Mouse (Mus musculus): ENCODE data around the gene Hba-a1. TPM values are rescaled to one million over a fixed set of nuclear protein-coding genes. Genes with fewer than 3 reads are reported as not detected.
"Not testable (repeated sequence)": the region's sequence is repeated elsewhere in the genome, so short reads cannot be mapped to it uniquely, and the experiment has no call there.

The Hba-a1 gene
- total RNA-seq, 2 experiments from 2014 or later, result 348 to 459 TPM

DNA sequence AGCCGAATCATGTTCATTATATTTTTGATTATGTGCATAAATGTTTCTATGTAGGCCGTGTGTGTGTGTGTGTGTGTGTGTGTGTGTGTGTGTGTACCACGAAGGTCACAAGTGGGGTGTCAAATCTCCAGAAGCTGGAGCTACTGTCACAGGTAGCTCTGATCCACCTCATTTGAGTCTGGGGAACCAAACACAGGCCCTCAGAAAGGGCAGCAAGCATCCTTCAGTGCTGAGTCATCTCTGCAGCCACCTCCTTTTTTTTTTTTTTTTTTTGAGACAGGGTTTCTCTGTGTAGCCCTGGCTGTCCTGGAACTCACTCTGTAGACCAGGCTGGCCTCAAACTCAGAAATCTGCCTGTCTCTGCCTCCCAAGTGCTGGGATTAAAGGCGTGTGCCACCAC lies 9.5 kb downstream of the Hba-a1 start:
- not testable (repeated sequence) for DNase-seq (ENCODE audit: low spot score in 2 of 2)

DNA sequence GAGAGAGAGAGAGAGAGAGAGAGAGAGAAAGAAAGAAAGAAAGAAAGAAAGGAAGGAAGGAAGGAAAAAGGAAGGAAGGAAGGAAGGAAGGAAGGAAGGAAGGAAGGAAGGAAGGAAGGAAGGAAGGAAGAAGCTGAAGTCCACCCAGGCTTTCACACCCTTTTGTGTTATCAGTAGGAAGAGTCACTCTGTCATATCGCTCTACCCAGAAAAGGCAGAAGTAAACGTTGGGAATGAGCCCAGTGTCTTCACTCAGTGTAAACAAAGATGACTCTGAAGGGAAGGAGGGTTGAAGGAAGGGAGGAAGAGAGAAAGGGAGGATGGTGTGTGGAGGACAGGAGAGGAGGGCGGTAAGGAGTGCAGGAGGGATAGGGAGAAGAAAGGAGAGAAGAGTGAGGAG lies 10.2 kb downstream of the Hba-a1 start:
- DNase-seq (ENCODE audit: low spot score in 2 of 2), result not testable (repeated sequence)

DNA sequence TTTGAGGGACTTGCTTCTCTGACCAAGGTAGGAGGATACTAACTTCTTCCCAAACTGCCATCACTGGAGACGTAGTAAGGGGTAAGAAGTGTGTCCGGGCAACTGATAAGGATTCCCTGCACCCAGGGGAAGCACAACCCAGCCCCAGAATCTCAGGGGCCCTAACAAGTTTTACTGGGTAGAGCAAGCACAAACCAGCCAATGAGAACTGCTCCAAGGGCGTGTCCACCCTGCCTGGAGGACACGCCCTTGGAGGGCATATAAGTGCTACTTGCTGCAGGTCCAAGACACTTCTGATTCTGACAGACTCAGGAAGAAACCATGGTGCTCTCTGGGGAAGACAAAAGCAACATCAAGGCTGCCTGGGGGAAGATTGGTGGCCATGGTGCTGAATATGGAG lies 12.9 kb downstream of the Hba-a1 start, which contains the start of gene Hba-a2:
Hba-a2 (plus strand) TSS at position 287 of the 400 bp plus-strand sequence.
- not testable (repeated sequence) for DNase-seq (ENCODE audit: low spot score in 2 of 2)

DNA sequence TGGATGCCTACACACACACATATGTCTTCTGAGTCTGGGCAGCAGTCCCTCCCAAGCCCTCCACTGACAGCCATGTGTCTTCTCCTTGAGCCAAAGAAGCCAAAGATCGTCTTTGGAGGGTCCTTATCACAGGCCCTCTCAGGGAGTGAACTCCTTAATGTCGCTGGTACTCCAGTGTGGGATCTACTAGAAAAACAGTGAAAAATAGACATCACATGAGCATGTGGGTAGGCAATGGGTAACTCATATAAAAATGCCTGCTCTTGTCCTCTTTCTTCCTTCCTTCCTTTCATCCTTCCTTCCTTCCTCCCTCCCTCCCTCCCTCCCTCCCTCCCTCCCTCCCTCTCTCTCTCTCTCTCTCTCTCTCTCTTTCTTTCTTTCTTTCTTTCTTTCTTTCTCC lies 14.1 kb downstream of the Hba-a1 start:
- not testable (repeated sequence) for DNase-seq (ENCODE audit: low spot score in 2 of 2)

DNA sequence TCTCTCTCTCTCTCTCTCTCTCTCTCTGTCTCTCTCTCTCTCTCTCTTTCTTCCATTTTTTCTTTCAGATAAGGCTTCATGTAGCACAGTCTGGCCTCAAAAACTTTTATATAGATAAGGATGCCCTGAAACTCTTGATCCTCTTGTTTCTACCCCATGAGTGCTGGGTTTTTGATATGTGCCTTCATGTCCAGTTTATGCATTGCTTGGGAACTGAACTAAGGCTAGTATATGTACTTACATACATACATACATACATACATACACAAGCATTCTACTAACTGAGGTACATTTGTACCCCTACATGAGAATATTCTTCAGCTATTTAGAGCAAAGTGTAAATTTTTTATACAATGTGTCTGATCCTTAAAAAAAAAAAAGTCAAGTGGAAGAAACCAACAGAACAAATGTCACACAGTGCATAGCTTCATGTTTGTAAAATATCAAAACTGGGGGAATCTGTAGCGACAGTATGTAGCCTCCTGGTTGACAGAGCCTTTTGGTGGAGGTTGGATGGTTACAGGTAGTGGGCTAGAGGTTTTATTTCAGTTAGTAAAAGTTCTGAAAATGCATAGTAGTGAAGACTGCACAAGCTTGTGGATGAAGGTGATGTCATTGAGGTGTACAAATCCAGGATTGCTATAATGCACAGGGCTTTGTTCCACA lies 14.7 kb downstream of the Hba-a1 start:
- no peak for DNase-seq (ENCODE audit: low spot score in 2 of 2)

DNA sequence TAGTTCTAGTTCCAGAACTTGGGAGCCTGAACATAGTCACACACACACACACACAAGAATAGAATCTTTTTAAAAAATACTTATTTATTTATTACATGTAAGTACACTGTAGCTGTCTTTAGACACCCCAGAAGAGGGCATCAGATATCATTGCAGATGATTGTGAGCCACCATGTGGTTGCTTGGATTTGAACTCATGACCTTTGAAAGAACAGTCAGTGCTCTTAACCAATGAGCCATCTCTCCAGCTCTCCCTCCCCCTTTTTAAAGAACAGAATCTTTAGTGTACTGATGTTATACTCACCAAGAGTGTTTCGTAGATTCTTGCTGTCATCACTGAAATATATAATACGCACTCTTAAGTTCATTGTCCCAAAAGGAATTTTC lies 15.2 kb downstream of the Hba-a1 start:
- DNase-seq (ENCODE audit: low spot score in 2 of 2), result no peak

DNA sequence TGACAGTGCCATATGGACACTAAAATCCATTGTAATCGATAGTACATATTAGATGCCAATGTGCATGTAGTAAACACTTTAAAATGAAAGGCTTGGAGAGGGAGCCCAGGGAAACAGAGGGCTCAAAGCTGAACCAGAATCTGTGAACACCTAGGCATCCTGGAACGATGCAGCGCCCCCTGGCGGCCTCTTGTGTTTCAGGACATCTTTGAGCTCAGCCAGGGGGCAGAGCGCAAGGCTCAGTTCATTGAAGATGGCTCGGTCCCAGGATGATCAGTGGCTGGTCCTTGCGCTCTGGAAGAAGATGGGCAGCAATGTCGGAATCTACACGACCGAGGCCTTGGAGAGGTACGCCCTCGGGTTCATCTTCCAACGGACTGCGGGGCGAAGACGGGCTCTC lies 16.6 kb downstream of the Hba-a1 start, which contains the start of gene Hbq1a:
Hbq1a (plus strand) TSS at position 205 of the 400 bp plus-strand sequence.
- peak; percentile 53 to 67 for DNase-seq (ENCODE audit: low spot score in 2 of 2)

DNA sequence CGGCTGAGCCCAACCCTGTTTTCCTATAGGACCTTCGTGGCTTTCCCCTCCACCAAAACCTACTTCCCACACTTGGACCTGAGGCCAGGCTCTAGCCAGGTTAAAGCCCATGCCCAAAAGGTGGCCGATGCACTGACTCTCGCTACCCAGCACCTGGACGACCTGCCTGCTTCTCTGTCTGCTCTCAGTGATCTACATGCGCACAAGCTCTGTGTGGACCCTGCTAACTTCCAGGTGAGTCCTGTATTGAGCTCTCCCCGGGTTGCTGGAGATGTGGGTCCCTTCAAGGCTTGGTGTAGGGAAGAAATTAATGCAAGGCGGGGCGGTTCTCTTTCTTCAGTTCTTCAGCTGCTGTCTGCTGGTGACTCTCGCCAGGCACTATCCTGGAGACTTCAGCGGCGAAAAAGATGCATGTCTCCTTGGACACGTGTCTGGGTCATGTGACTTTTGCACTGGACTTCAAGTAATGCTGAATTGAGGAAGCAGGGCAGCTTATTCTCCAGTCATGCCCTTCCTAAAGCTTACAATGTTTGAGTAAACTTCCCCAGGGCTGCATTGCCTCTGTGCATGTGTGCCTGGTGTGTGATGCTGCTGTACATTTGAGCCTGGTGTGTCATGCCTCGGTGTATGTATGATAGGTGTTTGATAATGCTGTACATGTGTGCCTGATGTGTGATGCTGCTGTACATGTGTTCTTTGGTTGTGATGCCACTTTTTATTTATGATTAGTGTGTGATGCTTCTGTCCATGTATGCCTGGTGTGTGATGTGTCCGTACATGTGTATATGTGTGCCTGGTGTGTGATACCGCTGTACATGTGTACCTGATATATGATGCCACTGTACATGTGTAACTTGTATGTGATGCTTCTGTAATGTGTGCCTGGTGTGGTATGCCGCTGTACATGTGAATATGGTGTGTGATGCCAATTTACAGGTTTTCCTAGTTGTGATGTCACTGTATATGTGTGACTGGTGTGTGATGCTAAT lies 17.3 kb downstream of the Hba-a1 start:
- no peak for DNase-seq (ENCODE audit: low spot score in 2 of 2)

DNA sequence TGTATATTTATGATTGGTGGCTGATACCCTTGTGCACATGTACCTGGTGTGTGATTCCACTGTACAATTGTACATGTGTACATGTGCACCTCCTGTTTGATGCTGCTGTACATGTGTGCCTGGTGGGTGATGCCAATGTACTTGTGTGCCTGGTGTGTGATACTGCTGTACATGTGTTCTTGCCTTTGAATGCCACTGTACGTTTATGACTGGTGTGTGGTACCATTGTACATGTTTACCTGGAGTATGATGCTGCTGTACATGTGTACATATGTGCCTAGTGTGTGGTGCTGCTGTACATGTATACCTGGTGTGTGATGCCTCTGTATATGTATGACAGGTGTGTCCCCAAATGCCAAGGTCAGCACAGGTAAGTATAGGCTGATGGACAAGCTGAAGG lies 18.2 kb downstream of the Hba-a1 start:
- DNase-seq (ENCODE audit: low spot score in 2 of 2), result no peak

DNA sequence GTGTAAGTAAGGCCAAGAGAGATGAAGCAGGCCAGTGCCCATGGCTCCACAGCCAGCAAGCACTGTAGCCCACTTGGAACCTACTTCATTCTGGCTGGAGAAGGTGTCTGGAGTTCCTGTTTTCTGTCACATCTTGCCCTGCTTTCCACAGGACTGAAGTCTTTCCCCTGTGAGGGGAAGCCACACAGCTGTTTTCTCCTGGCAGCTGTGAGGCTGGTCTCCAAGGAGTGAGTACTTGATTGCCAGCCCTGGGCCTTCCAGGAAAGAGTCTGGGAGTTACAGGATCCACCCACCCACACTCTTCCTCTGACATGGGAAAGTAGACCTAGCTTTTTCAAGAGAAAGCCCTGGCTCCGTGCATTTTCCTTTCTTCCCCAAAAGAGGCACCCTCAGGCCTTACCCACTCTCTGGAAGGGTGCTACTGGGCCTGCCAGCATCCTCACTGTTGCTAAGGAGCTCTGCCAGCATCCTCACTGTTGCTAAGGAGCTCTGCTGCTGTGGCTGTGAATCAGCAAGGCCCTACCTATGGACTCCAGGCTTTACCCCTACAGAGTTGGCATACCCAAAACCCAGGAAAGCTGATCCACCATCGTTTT lies 19.6 kb downstream of the Hba-a1 start:
- peak; percentile 24 to 47 for DNase-seq (ENCODE audit: low spot score in 2 of 2)

DNA sequence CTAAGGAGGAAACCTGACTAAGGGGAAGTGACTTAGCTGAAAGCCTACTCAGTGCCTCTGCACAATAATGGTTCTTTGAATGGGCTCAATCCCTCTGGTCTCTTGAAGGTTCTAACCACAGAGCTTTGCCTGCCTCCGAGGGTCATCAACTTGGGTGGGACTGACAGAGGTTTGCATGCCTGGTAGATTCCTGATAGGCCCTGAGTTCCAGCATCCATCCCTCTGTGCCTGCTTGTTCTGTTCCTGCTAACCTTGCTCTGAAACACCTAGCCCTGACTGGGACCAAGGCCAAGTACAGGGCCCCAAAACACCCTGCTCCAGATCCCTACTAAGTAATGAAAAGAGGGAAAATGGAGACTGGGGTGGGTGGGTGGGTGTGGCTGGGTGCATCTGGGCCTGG lies 20.1 kb downstream of the Hba-a1 start:
- DNase-seq (ENCODE audit: low spot score in 2 of 2), result no peak

DNA sequence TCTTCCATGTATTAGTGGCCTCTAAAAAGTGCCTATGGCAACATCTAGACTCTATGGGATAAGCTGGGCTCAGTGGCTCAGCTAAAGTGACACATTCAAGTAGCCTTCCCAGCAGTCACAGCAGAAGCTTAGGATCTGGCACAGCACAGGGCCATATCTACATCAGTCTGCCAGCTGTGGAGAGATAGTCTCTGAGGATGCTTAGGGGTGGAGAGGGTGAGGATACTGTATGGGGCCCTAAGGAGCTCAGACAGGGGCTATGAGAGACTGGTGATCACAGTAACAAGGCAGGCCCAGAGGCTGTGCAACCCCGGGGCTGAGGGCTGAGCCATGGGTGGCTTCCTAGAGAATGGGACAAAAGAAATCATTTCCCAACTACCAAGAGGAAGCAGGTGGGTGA lies 23.7 kb downstream of the Hba-a1 start:
- no peak for DNase-seq (ENCODE audit: low spot score in 2 of 2)

DNA sequence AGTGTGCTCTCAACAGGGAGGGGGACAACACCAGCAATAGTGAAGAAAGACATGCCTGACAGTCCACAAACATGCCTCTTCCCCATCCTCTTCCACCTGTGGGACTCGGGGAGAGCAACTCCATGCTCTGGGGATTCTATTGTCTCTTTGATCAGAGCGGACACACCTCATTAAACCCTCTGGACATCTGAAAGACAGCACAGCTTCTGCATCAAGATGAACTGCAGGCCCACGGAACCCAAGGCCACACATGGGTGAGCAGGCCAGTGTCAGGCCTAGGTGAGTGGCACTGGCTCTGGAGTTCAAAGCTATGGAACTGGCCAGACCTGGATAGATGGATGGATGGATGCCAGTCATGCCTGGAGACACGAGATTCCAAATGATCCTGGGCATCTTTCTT lies 26.1 kb downstream of the Hba-a1 start:
- no peak for DNase-seq (ENCODE audit: low spot score in 2 of 2)

DNA sequence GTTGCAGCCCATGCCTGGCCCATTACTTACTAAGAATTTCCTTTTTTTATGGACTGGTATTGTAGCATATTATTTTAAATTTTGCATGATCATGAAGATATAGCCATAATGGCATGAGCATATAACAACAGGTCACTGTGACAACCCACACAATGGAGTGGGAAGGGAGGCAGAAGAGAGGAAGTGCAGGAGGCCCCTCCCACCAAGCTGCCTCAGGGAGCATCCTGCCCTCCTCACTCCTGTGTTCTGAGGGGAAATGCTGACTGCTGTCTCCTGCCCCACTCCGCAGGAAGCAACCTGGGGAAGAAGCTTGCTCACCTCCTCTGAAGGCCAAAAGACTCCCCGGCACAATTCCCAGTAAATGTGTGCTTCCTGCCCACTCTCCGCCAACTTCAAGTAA lies 26.6 kb downstream of the Hba-a1 start:
- no peak for DNase-seq (ENCODE audit: low spot score in 2 of 2)

DNA sequence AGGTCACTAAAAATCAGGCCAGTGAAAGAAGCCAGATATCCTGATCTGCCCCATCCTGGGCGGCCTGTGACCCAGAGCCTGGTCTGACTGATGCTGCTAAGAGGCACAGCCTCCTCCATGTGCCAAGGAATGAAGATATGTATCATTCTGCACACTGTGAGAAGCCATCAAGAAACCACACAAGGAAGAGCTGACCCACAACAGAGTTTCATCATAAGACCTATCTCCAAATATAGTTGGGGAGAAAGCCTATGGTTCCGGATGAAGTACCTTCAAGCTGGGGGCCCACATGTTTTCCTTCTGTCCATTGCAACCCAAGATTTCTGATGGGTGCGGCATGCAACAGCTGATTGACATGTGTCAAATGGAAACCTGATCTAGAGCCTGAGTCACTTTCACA lies 32.7 kb downstream of the Hba-a1 start:
- DNase-seq (ENCODE audit: low spot score in 2 of 2), result no peak

DNA sequence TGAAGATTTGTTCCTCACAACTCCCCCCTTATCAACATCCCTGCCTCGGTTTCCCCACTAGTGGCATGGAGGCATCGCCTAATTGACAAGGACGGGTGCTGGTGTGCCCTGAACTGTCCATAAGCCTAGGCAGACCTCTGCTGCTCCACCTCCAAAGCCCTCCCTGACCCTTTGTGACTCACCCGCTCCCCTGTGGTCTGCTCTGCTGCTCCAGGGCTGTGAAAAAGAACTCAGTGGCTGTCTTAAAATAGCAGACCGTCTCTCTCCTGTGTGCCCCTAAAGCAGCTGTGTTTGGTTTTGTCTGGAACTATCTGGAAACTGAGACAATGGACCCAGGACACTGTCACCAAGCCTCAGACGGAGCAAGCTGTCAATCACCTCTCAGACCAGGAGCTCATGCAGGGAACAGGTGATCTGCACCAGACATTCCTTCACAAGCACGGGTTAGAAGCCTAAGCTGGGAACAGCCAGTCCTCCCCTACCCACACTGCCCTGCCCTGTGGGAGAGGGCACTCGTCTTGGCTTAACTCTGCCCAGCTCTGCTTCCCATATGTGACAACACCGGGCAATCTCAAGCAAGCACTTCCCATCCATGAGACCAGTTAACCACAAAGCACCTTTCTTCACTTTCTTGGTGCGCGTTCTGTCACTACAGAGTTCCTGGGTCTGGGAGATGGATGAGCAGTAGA lies 37.3 kb downstream of the Hba-a1 start:
- DNase-seq (ENCODE audit: low spot score in 2 of 2), result no peak

DNA sequence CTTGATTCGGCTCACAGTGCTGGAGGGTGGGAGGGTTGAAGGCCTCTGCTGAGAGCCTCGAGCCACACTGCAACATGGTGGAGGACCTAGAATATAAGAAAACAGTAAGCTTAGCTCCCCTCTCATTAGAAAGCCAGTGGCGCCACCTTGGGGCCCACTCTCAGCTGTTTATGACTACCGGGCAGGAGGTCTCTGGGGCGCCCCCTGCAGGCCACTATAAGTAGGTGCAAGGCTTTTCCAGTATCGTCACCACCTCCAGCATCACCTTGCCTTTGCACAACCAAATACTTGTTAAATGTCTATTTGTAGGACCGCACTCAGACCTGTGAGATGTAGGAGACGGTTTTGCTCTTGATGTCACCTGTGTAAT lies 37.9 kb downstream of the Hba-a1 start:
- DNase-seq (ENCODE audit: low spot score in 2 of 2), result peak; percentile 74

DNA sequence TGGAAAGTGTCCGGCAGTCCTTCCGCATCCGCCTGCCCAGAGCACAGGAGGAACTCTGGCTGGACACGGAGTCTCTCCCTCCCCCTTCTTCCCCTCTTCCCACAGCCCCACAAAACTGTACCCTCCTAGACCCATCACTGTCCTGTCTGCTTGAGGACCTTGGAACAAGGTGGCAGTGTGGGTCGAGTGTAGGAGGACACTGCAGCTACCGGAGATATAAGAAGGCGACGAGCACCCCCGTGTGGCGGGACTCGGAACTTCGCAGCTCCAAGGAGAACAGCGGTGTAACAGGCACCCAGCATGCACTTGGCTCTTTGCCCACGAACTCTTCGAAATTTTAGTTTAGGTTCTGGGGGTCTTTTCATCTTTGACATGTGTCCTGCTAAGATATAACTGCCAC lies 41.3 kb downstream of the Hba-a1 start:
- DNase-seq (ENCODE audit: low spot score in 2 of 2), result peak; percentile 85 to 92

DNA sequence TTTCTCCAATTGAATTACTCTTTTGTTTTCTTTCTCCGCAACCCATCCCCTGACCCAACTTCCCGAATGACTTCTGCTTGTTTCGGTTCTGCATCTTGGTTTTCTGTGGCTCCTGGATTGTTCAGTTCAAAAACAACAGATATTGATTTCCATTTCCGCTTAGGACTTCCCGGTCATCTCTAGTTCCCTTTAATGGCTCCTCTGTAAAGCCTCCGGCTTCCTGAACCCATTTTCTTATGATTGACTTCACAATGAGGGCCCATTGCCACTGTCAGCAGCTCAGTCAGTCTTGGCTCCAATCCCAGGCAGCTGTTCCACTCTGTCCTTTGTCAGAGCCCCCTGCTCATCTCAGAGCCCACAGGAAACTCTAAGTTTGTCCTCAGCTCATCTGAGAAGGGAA lies 47.8 kb downstream of the Hba-a1 start:
- DNase-seq (ENCODE audit: low spot score in 2 of 2), result no peak

DNA sequence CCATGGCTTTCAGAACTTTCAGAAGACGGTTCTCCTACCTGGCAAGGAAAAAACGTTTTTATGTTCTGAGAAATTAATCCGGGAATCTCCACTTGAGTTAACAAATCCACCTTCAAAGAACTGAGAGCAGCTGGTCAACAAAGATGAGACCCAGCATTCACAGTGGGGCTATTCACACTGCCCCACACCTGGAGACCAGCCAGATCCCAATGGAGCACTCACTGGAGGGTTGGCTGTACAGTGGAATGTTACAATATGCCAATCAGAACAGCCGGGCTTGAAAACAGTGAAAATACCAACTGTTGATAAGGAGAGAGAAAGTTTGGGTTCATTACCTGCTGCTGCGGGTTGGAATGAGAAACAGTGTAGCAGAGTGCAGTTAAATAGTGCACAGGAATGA lies 48.5 kb downstream of the Hba-a1 start:
- no peak for DNase-seq (ENCODE audit: low spot score in 2 of 2)

DNA sequence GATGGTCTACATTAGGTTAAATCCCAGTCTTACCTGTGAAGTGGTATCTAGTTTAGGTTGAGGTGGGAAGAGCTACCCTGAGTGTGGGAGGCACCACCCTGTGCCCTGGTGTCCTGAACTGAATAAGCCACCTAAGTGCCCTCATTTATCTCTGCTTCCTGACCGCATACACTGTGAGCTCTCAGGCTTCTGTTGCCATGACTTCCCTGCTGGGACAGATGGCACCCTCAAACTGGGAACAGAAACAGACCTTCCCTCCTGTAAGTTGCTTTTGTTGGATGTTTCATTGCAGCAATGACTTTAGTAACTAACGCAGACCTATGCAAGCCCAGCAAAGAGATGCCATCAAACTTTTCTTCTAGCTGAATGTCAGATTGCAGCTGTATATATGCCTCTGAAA lies 49.9 kb downstream of the Hba-a1 start:
- no peak for DNase-seq (ENCODE audit: low spot score in 2 of 2)
